Mouse (Mus musculus) spleen, postnatal 36 days (tissue): ENCODE measurements around the gene Fuk.
A peak's percentile ranks its signal among the peaks of the same experiment; 100 is the strongest.
"Not testable (repeated sequence)": the region's sequence is repeated elsewhere in the genome, so short reads cannot be mapped to it uniquely, and the experiment has no call there.

Experiments used
- DNase-seq, 2 experiments: peaks; one replicate each; pipeline ENCODE4 v3.0.0; 2022; ENCODE audit warnings: low spot score in 2 of 2, mixed read lengths in 1 of 2

Fuk gene

DNA sequence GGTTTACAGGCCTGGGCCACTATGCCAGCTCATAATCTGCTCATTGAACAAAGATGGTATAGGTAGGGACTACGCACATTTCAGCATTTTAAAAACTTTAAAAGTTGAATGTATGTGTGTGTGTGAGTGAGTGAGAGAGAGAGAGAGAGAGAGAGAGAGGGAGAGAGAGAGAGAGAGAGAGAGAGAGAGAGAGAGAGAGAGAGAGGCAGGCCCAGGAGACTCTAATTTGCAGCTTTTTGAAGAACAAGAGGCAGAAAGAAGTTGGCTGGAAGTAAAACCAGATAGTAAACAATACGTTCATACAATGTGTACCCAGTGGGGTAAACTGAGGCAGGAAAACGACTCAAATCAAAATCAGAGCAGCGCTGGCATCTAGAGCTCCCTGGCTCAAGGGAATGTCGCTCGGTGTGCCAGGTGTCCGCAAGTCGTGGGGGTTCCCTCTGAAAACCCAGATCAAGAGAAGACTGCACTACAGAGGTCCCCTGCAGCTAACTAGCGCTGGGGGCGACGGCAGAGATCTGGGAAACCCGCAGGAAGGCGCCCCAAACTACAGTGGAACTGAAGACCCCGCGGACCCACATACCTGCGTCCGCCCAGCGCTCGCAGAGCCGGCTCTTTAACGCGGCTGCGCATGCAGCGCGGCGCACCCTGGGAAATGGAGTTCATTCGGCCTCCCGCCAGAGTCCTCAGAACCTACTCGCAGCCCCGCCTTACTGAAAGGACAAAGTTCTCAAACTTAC, at the start of gene Fuk:
Gene Fuk, minus strand, starts transcription at position 650 of the 740 bp plus-strand sequence.
- DNase-seq, result peak; percentile 82 to 83

DNA sequence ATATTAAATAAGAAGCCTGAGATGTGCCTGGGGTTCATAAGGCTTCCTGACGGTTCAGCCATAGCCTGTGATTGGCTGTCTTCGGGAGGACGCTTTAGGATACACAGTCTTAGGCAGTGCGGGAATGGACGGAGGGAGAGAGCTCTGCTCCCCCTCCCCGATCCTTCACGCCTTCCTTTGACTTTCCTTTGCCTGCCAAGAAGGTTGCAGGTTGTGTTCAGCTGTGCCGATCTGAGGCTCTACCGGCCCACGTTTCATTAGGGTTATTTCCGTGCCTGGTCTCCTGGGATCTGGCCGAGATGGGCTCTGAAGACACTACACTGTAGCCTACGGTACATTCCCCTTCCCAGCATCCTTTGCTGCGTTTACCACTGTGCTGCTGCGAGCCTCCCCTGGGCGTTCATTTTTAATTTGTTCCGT, 47.8 kb upstream of the Fuk start:
- DNase-seq, result peak; percentile 72 to 75

DNA sequence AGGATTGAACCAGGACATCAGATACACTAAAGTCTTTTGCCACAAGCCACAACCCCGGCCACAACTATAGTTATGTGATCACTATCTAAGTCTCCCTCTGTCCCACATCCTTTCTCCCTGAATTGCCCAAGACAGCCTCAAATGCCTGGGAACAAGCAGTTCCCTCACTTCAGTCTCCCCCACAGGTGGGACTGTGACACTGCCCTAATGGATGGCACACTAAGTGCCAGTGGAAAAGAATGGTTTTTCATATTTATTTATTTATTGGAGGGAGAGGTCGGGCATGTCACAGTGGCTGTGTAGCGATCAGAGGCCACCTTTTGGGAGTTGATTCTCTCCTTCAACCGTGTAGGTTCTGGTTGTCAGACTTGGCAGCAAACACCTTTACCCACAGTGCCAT, 43.4 kb upstream of the Fuk start:
- no peak for DNase-seq

DNA sequence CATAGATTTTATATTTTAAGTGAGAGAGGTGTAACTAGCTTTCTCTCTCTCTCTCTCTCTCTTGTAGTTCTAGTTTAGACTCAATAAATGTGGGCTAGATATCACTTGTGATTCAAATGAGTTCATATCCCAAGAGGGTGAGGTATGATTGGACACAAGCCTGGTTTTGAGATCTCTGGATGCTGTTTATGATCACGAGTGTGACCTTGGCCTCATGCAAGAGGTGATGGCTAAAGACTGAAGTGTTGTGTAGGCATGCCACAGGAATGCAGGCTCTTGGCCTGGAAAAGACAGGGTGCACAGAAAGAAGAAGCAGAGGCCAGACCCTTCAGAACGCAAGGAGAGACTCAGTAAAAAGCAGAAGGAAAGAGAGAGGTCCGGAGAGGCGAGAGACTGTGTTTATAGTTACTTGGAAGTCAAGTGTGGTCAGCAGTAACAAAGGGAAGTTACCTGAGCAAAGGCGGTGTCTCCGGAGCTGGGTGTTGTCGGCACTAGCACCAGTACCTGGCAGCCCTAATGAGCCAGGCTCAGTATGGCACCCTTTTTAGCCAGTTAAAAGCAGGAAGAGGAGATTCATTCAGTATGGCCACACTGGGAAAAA, 42.1 kb upstream of the Fuk start:
- no peak for DNase-seq

DNA sequence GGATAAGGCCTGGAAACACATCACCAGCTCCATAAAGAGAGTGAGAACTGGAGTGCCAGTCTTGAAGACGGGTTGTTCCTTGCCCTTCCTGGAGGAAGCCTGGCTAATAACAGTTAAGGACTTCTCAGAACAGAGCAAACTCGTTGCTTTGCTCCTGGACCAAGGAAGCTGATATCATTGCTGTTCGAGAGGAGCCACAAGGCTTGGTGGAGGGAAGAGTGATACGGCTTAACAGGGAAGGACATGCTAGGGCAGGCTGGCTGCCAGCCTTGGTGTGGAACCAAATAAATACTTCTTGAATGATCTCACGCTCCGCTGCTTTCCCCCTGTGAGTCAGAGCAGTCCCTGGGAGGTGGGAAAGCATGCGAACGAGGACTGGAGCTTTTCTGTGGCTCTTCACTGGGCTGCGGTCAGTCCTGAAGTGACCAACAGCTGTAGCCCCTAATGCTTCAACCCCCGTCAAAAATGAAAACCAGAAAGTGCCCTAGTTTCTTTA, 39.2 kb upstream of the Fuk start:
- DNase-seq, result peak; percentile 24 to 32

DNA sequence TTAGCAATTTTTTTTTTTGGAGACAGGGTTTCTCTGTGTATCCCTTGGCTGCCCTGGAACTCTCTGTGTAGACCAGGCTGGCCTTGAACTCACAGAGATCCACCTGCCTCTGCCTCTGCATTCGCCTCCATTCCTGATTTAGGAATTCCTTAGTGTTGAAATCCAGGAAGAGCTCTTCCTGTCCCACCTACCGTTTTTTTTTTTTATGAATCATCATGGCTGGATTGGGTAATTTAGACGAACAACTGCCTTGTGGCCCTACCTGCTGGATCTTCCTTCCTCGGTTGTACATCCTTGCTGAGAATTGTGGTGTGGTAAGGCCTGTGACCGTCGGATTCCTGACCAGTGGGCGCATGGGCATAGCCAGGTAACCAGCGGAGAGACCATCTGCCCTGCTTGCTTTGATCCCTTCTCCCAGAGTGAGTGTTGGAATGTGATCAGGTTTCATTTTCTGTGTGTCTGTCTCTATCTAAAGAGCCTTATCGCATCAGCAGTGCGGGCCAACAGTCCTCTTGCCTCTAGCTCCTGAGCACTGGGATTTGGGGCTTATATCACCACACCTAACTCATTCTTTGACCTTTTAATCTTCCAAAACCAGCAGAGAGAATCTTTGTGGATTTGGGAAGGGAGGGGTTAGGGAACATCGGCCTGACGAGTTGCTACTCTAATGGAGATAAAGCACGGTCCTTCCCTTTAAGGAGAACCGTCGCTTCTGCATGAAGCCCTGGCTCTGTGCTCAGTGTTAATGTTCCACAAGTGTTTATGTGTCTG, 38.6 kb upstream of the Fuk start:
- no peak for DNase-seq

DNA sequence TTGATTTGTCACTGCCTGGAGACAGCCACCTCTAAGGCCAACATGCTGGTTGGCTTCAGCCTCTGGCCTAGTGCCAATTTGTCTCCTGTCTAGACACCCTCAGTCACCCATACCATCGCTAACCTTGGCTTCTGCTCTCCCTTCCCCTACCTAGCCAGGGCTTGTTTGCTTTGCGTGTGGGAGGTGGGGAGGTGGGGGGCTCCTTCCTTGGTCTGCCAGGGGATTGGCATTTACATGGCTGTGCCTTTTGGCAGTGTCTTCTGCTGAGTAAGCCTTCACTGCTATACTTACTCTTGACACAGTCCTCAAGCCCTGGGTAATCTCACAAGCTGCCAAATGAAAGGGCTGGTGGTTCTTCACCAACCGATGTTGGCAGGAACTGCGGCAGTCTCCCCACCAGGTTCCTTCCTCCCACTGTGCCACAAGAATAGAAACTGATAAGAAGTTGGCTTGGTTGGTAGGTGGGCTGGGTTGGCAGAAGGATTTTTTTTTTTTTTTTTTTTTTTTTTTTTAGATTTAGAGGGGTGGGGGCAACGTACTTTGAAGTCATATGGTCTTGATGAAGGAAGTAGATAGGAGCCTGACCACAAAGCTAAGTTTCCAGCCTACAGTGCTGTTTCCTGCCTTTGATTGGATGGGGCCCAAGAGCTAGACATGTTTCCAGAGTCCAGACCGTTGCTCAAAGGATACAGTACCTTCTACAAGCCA, 36.7 kb upstream of the Fuk start:
- peak; percentile 50 to 51 for DNase-seq

- DNase-seq, result no peak
These were observed 33.9 kb upstream of the Fuk start for GRCm38 (mm10) chr8:110936217-110936616.

DNA sequence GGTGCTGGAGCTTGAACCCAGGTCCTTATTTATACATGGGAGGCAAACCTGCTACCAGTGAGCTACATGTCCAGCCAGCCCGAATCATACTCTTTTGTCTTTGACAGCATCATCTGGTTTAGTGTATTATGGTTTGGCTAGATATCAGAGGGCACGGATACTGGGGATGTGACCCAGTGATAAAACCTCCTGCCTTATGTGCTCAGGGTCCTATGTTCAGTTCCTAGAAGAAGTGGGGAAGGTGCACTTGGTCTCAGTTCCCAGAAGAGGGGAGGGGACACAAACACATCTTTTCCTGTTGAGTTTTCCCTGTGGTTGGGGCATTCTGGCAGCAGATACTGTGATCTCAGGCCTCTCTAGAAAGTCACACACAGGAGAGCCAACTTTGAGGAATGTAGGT, 31.0 kb upstream of the Fuk start:
- DNase-seq, result no peak

DNA sequence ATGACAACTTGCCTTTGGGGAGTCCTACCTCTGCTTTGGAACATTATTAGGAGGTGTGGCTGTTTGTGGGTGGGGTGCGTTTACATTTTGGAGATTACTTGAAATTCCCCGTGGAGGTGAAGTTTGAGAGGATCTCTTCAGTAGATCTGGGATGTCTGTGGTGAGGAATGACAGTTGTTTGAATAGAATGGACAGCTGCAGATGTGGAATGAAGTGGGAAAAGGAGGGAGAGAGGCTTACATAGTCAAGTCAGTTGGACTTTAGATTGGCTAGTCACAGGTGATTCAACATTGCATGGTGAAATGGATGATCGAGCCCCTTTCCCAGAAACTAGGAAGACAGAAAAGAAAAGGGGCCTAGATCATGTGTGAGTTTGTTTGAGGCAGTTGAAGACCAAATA, 30.2 kb upstream of the Fuk start:
- no peak for DNase-seq

- DNase-seq, result peak; percentile 31 to 41
These were observed 29.1 kb upstream of the Fuk start for GRCm38 (mm10) chr8:110931176-110931939.

DNA sequence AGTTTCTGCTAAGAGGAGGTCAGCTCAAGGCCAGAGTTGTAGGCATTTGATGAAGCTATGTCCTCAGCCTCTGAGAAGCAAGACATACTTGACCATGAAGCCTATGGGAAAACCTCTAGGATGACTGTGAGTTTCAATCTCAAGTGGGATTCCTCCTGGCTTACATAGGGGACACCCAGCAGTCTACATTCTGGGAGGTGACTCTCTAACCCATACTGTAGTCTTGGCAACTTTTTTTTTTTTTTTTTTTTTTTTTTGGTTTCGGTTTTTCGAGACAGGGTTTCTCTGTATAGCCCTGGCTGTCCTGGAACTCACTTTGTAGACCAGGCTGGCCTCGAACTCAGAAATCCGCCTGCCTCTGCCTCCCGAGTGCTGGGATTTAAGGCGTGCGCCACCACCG, 27.4 kb upstream of the Fuk start:
- not testable (repeated sequence) for DNase-seq

DNA sequence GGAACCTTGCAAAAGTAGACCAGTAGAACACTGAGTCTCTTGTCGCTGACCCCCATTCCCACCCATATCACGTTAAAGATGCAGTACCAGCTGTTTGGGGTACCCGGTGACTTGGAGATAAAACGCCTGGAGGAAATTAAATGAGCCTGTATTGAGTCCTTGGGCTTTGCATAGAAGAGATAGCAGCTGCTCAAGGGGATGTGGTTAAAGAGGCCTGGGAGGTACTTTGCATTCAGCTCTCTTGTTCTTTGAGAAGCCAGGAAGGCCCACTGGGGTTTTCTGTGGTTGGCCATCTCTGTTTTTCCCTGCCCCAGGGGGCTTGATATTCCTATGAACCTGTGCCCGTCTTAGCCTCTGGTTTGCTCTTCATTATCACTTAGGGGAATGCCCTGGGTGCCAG, 26.8 kb upstream of the Fuk start:
- peak; percentile 62 to 69 for DNase-seq

GRCm38 (mm10) chr8:110928435-110928834, 26.1 kb upstream of the Fuk start:
- no peak for DNase-seq

DNA sequence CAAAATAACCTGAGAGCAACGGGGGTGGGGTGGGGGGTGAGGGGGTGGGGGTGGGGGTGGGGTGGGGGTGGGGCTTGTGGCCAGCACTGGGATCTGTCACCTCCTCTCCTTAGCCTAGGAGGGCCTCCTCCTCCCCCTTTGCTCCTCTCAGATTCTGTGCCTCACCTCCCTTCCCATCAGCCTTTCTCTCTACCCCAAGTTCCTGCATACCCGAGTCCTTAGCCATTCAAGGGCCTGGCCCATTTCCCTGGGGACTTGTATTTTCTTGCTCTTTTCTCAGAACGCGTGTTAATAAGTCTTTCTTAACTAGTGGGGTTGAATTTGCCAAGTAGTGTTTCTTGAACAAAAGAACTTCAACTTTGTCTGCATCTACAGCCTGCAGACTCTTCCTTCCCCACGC, 24.4 kb upstream of the Fuk start:
- DNase-seq, result no peak

DNA sequence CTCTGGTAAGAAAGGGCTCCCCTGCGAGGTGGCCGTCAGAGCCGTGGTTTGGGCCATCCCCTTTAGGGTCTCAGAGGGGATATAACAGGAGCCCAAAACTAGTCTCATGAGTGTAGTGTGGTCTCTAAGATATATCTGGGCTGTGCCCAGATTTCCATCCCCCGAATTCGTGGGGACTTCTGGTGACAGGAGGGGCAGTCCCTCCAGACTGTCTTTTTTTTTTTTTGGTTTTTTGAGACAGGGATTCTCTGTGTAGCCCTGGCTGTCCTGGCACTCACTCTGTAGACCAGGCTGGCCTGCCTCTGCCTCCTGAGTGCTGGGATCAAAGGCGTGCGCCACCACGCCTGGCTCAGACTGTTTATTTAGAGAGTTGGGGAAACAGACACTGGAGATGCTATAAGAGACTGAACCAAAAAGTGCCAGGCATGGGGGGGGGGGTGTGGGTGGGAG, 23.4 kb upstream of the Fuk start:
- DNase-seq, result no peak

GRCm38 (mm10) chr8:110921492-110922230, 19.4 kb upstream of the Fuk start:
- DNase-seq, result peak; percentile 59 to 77

- no peak for DNase-seq
These were observed 18.5 kb upstream of the Fuk start for GRCm38 (mm10) chr8:110920773-110921277.

DNA sequence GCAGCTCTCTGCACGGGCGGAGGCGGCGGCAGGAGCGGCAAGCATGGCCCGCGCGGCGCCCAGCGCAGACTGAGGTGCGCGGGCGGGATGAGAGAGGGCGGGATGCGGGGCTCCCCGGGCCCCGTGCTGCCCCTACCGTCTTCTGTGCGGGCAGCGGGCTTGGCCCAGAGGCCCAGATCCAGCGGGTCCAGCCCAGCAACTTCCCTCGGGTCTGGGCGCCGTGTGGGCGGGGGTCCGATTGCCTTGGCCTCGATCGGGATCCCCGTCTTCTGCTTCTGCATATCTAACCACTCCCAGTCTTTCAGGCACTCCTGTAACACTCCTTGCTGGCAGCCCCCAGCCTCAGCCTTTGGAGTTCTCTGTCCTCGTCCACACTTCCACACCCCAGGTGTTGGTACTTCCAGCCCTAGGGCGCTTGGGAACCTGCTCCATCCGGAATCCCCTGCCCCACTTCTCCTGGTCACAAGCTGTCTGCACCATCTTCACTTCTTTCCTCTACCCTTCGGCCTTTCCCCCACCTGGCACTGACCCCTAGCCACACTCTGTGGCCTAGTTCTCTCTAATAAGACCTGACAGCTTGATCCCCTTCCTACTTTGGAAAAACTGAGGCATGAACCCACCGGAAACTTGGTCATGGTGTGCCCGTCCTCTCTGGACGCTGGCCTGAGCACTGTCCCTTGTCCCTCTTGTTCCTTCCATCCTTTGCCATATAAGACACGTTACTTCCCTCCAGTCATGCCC, 17.9 kb upstream of the Fuk start:
- no peak for DNase-seq
